Comparison of ENCODE assay signal across 26 mouse cellular contexts in the genomic region with DNA sequence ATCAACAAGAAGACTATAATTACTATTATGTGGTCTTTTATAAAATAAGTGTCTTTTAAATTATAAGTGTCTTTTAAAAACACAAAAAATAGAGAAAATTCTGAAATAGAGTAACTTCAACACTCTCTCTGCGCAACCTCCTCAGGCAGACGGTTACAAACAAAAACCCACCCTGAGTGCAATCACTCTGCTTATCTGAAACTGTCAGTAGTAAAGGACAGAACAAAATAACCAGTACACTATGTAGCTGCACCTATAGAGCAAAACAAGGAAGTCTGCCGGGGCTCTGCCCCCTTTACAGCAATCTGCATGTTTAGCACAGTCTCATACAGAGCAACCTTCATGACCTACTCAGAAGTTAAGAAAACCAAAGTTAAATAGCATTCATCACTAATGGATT. TPM values are rescaled to one million over a fixed set of nuclear protein-coding genes. Genes with fewer than 3 reads are reported as not detected.
DNase-seq lines count a peak whose midpoint lies in the region; ATAC-seq lines count a peak whose summit lies in the region.
"Had no signal": no experiment of that assay in that cellular context is flagged by ENCODE, and none has a peak within 500 bp of the region (broad histone marks: within the 10 kb centered on the region; RNA-seq: fewer than 3 reads in every experiment).

No protein-coding gene starts in this region.

- no peaks in the 10 kb centered on the region for H3K4me1 ChIP-seq in midbrain, embryonic 11.5 days (ENCODE audit: control insufficient read depth, insufficient read depth, low read length)
- no peaks in the 10 kb centered on the region for H3K4me1 ChIP-seq in midbrain, embryonic 16.5 days (ENCODE audit: control insufficient read depth, insufficient read depth, low read length)
- peaks cover 7% of the 10 kb centered on the region for H3K4me1 ChIP-seq in liver, embryonic 13.5 days (replicated peaks)
- H3K4me1 ChIP-seq in liver, embryonic 16.5 days (ENCODE audit: control insufficient read depth, low read depth, low read length), result no peaks in the 10 kb centered on the region
- H3K4me1 ChIP-seq in forebrain, embryonic 15.5 days, result no peaks in the 10 kb centered on the region
- H3K4me1 ChIP-seq: embryonic facial prominence, embryonic 10.5 days; embryonic facial prominence, embryonic 13.5 days; forebrain, embryonic 12.5 days; hindbrain, embryonic 12.5 days; hindbrain, embryonic 15.5 days had no signal

- no peaks in the 10 kb centered on the region for H3K27me3 ChIP-seq in midbrain, embryonic 11.5 days (ENCODE audit: control insufficient read depth, insufficient read depth, low read length)
- no peaks in the 10 kb centered on the region for H3K27me3 ChIP-seq in midbrain, embryonic 16.5 days (ENCODE audit: control insufficient read depth, insufficient read depth, low read depth, low read length)
- no peaks in the 10 kb centered on the region for H3K27me3 ChIP-seq in liver, embryonic 13.5 days
- H3K27me3 ChIP-seq in liver, embryonic 16.5 days (ENCODE audit: control insufficient read depth, insufficient read depth, low read depth, low read length), result no peaks in the 10 kb centered on the region
- no peaks in the 10 kb centered on the region for H3K27me3 ChIP-seq in forebrain, embryonic 15.5 days
- H3K27me3 ChIP-seq: embryonic facial prominence, embryonic 13.5 days; forebrain, embryonic 12.5 days; hindbrain, embryonic 12.5 days; hindbrain, embryonic 15.5 days had no signal

- ATAC-seq in midbrain, embryonic 11.5 days (ENCODE audit: low FRiP score), result no peak
- ATAC-seq in midbrain, embryonic 16.5 days, result no peak
- peak; percentile 57; the same call in 1 of the 2 replicates for ATAC-seq in liver, embryonic 13.5 days (ENCODE audit: low read depth)
- ATAC-seq in liver, embryonic 16.5 days (ENCODE audit: low read depth), result peak; percentile 55
- peak; percentile 85 for ATAC-seq in megakaryocyte-erythroid progenitor cell, adult 5-6 weeks (replicated peaks; ENCODE audit: low FRiP score, low TSS enrichment, poor library complexity, severe bottlenecking)
- ATAC-seq in forebrain, embryonic 15.5 days (replicated peaks), result no peak
- ATAC-seq: activated CD4-positive, CD25-positive, alpha-beta regulatory T cell, adult 4 months; CD4-positive, CD25-positive, alpha-beta regulatory T cell, adult 4 months; forebrain, embryonic 16.5 days had no signal

- H3K27ac ChIP-seq in midbrain, embryonic 11.5 days (ENCODE audit: low read depth, low read length), result no peak overlapping the region
- no peak overlapping the region for H3K27ac ChIP-seq in midbrain, embryonic 16.5 days (ENCODE audit: low read length)
- H3K27ac ChIP-seq in liver, embryonic 13.5 days, result no peak overlapping the region
- H3K27ac ChIP-seq in liver, embryonic 16.5 days (ENCODE audit: low read length), result no peak overlapping the region
- no peak overlapping the region for H3K27ac ChIP-seq in forebrain, embryonic 15.5 days (replicated peaks)
- H3K27ac ChIP-seq: embryonic facial prominence, embryonic 10.5 days; embryonic facial prominence, embryonic 13.5 days; forebrain, embryonic 12.5 days; gastrocnemius, adult 2 months; hindbrain, embryonic 12.5 days; hindbrain, embryonic 15.5 days had no signal

- no peak overlapping the region for H3K9ac ChIP-seq in midbrain, embryonic 11.5 days (ENCODE audit: low read length)
- H3K9ac ChIP-seq in midbrain, embryonic 16.5 days (ENCODE audit: low read depth, low read length), result no peak overlapping the region
- H3K9ac ChIP-seq in liver, embryonic 13.5 days, result no peak overlapping the region
- H3K9ac ChIP-seq in liver, embryonic 16.5 days (ENCODE audit: low read depth, low read length), result no peak overlapping the region
- no peak overlapping the region for H3K9ac ChIP-seq in forebrain, embryonic 15.5 days (replicated peaks)
- H3K9ac ChIP-seq: embryonic facial prominence, embryonic 13.5 days; forebrain, embryonic 12.5 days; hindbrain, embryonic 12.5 days; hindbrain, embryonic 15.5 days had no signal

- intact Hi-C loops in gastrocnemius, postnatal 14 days (cut with DNase I; ENCODE audit: low total_unique reads), result no loop called here

- WGBS in midbrain, embryonic 11.5 days, result 90% methylated on average over 3 of the region's 3 CpGs
- 91% methylated on average over 3 of the region's 3 CpGs for WGBS in midbrain, embryonic 16.5 days
- WGBS in liver, embryonic 13.5 days (ENCODE audit: insufficient replicate concordance), result 45% methylated on average over 3 of the region's 3 CpGs
- 47% methylated on average over 3 of the region's 3 CpGs for WGBS in liver, embryonic 16.5 days (ENCODE audit: insufficient replicate concordance)
- WGBS in forebrain, embryonic 15.5 days, result 90% methylated on average over 3 of the region's 3 CpGs

- H3K9me3 ChIP-seq in midbrain, embryonic 11.5 days (ENCODE audit: control insufficient read depth, low read length), result no peaks in the 10 kb centered on the region
- H3K9me3 ChIP-seq in midbrain, embryonic 16.5 days (replicated peaks; ENCODE audit: control insufficient read depth, low read length, poor library complexity, severe bottlenecking), result no peaks in the 10 kb centered on the region
- H3K9me3 ChIP-seq in liver, embryonic 13.5 days (replicated peaks), result no peaks in the 10 kb centered on the region
- H3K9me3 ChIP-seq in liver, embryonic 16.5 days (replicated peaks; ENCODE audit: control insufficient read depth, low read length), result no peaks in the 10 kb centered on the region
- H3K9me3 ChIP-seq in forebrain, embryonic 15.5 days, result no peaks in the 10 kb centered on the region
- H3K9me3 ChIP-seq: embryonic facial prominence, embryonic 10.5 days; embryonic facial prominence, embryonic 13.5 days; forebrain, embryonic 12.5 days; hindbrain, embryonic 12.5 days; hindbrain, embryonic 15.5 days had no signal

- H3K4me3 ChIP-seq in midbrain, embryonic 11.5 days (ENCODE audit: low read depth, low read length), result no peak overlapping the region
- H3K4me3 ChIP-seq in midbrain, embryonic 16.5 days (ENCODE audit: low read depth, low read length), result no peak overlapping the region
- H3K4me3 ChIP-seq in liver, embryonic 13.5 days (replicated peaks), result no peak overlapping the region
- no peak overlapping the region for H3K4me3 ChIP-seq in liver, embryonic 16.5 days (ENCODE audit: low read depth, low read length)
- no peak overlapping the region for H3K4me3 ChIP-seq in forebrain, embryonic 15.5 days
- H3K4me3 ChIP-seq: embryonic facial prominence, embryonic 10.5 days; embryonic facial prominence, embryonic 13.5 days; erythroblast, embryonic 14.5 days; forebrain, embryonic 12.5 days; gastrocnemius, adult 2 months; hindbrain, embryonic 12.5 days; hindbrain, embryonic 15.5 days had no signal

- DNase-seq in midbrain, embryonic 11.5 days (ENCODE audit: low spot score, missing footprints), result peak; percentile 14
- no peak for DNase-seq in liver, embryonic 13.5 days
- DNase-seq in cerebellum, postnatal 4 days (ENCODE audit: low spot score in 2 of 2), result no peak
- no peak for DNase-seq in gastrocnemius, postnatal 14 days
- DNase-seq: adrenal gland, adult 8-10 months; adrenal gland, postnatal 25 days; cerebellum, adult 11-12 months; cerebellum, adult 8-10 months; cerebellum, postnatal 14 days; embryo, embryonic 11 days; gastrocnemius, adult 2 months; gastrocnemius, postnatal 25 days had no signal

- H3K4me2 ChIP-seq in midbrain, embryonic 11.5 days, result no peak overlapping the region
- no peak overlapping the region for H3K4me2 ChIP-seq in midbrain, embryonic 16.5 days (ENCODE audit: low read length)
- H3K4me2 ChIP-seq in liver, embryonic 13.5 days, result no peak overlapping the region
- H3K4me2 ChIP-seq in liver, embryonic 16.5 days (ENCODE audit: low read depth, low read length), result no peak overlapping the region
- no peak overlapping the region for H3K4me2 ChIP-seq in forebrain, embryonic 15.5 days (replicated peaks)
- H3K4me2 ChIP-seq: embryonic facial prominence, embryonic 13.5 days; forebrain, embryonic 12.5 days; heart, embryonic 11.5 days; hindbrain, embryonic 12.5 days; hindbrain, embryonic 15.5 days had no signal

- H3K36me3 ChIP-seq in midbrain, embryonic 11.5 days (ENCODE audit: control insufficient read depth, insufficient read depth, low read length), result peaks cover 2% of the 10 kb centered on the region; the same call in 1 of the 2 replicates
- H3K36me3 ChIP-seq in midbrain, embryonic 16.5 days (ENCODE audit: control insufficient read depth, insufficient read depth, low read length), result peaks cover 27% of the 10 kb centered on the region
- peaks cover 67% of the 10 kb centered on the region for H3K36me3 ChIP-seq in liver, embryonic 13.5 days
- H3K36me3 ChIP-seq in liver, embryonic 16.5 days (ENCODE audit: control insufficient read depth, insufficient read depth), result peaks cover 11% of the 10 kb centered on the region
- H3K36me3 ChIP-seq in forebrain, embryonic 15.5 days, result peaks cover 54% of the 10 kb centered on the region

RNA-seq across cellular contexts. Expression of a gene that starts 12.4 kb away (rescaled TPM):
- polyA plus RNA-seq in midbrain, embryonic 11.5 days (2014; fragmentation: Nextera tagmentation; extraction: Ambion mirVana), result 23.3 and 27.5 TPM in 2 replicates
- 19.1 and 21.3 TPM in 2 replicates for polyA plus RNA-seq in midbrain, embryonic 16.5 days (2015; fragmentation: Nextera tagmentation; extraction: Ambion mirVana)
- polyA plus RNA-seq in liver, embryonic 13.5 days (2015; fragmentation: Nextera tagmentation; extraction: Ambion mirVana), result 6.9 and 8.1 TPM in 2 replicates
- polyA plus RNA-seq in liver, embryonic 16.5 days (2015; fragmentation: Nextera tagmentation; extraction: Ambion mirVana), result 6.4 and 7.0 TPM in 2 replicates
- total RNA-seq in megakaryocyte-erythroid progenitor cell, adult 5-6 weeks (2014; fragmentation: Nextera tagmentation), result 36.7 and 47.3 TPM in 2 replicates
- total RNA-seq in megakaryocyte-erythroid progenitor cell, adult 5-6 weeks (2017), result 31.6 and 36.7 TPM in 2 replicates
- 23.4 and 24.1 TPM in 2 replicates for polyA plus RNA-seq in forebrain, embryonic 15.5 days (2015; fragmentation: Nextera tagmentation; extraction: Ambion mirVana)
- total RNA-seq in gastrocnemius, postnatal 14 days (2021), result 1 to 10 TPM; 8.3 to 9.3 TPM

RNA-seq across cellular contexts. Expression of a gene that starts 44.9 kb away (rescaled TPM):
- 7.0 and 8.8 TPM in 2 replicates for polyA plus RNA-seq in midbrain, embryonic 11.5 days (2014; fragmentation: Nextera tagmentation; extraction: Ambion mirVana)
- 8.9 and 11.0 TPM in 2 replicates for polyA plus RNA-seq in midbrain, embryonic 16.5 days (2015; fragmentation: Nextera tagmentation; extraction: Ambion mirVana)
- polyA plus RNA-seq in liver, embryonic 13.5 days (2015; fragmentation: Nextera tagmentation; extraction: Ambion mirVana), result 3.3 and 3.4 TPM in 2 replicates
- 1.3 and 1.6 TPM in 2 replicates for polyA plus RNA-seq in liver, embryonic 16.5 days (2015; fragmentation: Nextera tagmentation; extraction: Ambion mirVana)
- total RNA-seq in megakaryocyte-erythroid progenitor cell, adult 5-6 weeks (2014; fragmentation: Nextera tagmentation), result 26.0 and 33.0 TPM in 2 replicates
- 22.5 and 32.6 TPM in 2 replicates for total RNA-seq in megakaryocyte-erythroid progenitor cell, adult 5-6 weeks (2017)
- polyA plus RNA-seq in forebrain, embryonic 15.5 days (2015; fragmentation: Nextera tagmentation; extraction: Ambion mirVana), result 9.7 and 9.9 TPM in 2 replicates
- 1 to 10 TPM; 7.8 to 9.6 TPM for total RNA-seq in gastrocnemius, postnatal 14 days (2021)

Comparison
In these comparisons a context has a peak if more than half of its experiments do, and no peak if none do; other contexts are left out.
1. ATAC-seq: peak in liver, embryonic 13.5 days (single experiment), liver, embryonic 16.5 days (single experiment) and megakaryocyte-erythroid progenitor cell, adult 5-6 weeks (single experiment); none in midbrain, embryonic 11.5 days (single experiment), midbrain, embryonic 16.5 days (single experiment) and forebrain, embryonic 15.5 days (single experiment).